Mouse (Mus musculus) heart, embryonic 13.5 days (tissue): ENCODE measurements at regions not wholly inside any gene's neighbourhood (a gene's known extent, or its start where the extent isn't known, plus 50 kb on each side); places are given as distances from the start of the nearest gene placed in this dataset.

Experiments
- ATAC-seq: fragments of 200-750 bp; cut with Nextera tagmentation; 2 replicates; pipeline ENCODE4 v1.8.0; 2017; ENCODE audit warnings: moderate TSS enrichment; ENCODE audit not compliant: insufficient number of reproducible peaks, low FRiP score, low TSS enrichment; ENCODE audit errors: extremely low read depth
- H3K27ac ChIP-seq: fragments of 300-500 bp; sonication (generic); replicated peaks from 2 replicates; pipeline ENCODE4 v1.5.1; 2015; ENCODE audit warnings: moderate library complexity, mild to moderate bottlenecking, inconsistent platforms
- H3K27me3 ChIP-seq: fragments of 300-500 bp; sonication (generic); replicated peaks from 2 replicates; pipeline ENCODE4 v1.6.1; 2015; ENCODE audit warnings: mild to moderate bottlenecking, inconsistent platforms
- H3K36me3 ChIP-seq: fragments of 300-500 bp; sonication (generic); 2 replicates; pipeline ENCODE4 v1.6.1; 2015; ENCODE audit warnings: mild to moderate bottlenecking, inconsistent platforms
- H3K4me1 ChIP-seq: fragments of 300-500 bp; sonication (generic); 2 replicates; pipeline ENCODE4 v1.6.1; 2015; ENCODE audit warnings: inconsistent platforms
- H3K4me2 ChIP-seq: fragments of 300-500 bp; sonication (generic); 2 replicates; pipeline ENCODE4 v1.6.1; 2015; ENCODE audit warnings: inconsistent platforms, mild to moderate bottlenecking, moderate library complexity
- H3K4me3 ChIP-seq: fragments of 300-500 bp; sonication (generic); 2 replicates; pipeline ENCODE4 v1.5.1; 2015; ENCODE audit warnings: moderate library complexity, mild to moderate bottlenecking, inconsistent platforms
- H3K9ac ChIP-seq: fragments of 300-500 bp; sonication (generic); 2 replicates; pipeline ENCODE4 v1.6.1; 2015; ENCODE audit warnings: inconsistent platforms, mild to moderate bottlenecking, moderate library complexity
- H3K9me3 ChIP-seq: fragments of 300-500 bp; sonication (generic); 2 replicates; pipeline ENCODE4 v1.6.1; 2016; ENCODE audit warnings: inconsistent platforms
- WGBS: fragments of 180-500 bp; shearing (Covaris S2); methylation state at CpG from one replicate; pipeline ENCODE4 v1.1.7; 2015; ENCODE audit warnings: mixed read lengths; 5-methylcytosine and 5-hydroxymethylcytosine counted together

DNA sequence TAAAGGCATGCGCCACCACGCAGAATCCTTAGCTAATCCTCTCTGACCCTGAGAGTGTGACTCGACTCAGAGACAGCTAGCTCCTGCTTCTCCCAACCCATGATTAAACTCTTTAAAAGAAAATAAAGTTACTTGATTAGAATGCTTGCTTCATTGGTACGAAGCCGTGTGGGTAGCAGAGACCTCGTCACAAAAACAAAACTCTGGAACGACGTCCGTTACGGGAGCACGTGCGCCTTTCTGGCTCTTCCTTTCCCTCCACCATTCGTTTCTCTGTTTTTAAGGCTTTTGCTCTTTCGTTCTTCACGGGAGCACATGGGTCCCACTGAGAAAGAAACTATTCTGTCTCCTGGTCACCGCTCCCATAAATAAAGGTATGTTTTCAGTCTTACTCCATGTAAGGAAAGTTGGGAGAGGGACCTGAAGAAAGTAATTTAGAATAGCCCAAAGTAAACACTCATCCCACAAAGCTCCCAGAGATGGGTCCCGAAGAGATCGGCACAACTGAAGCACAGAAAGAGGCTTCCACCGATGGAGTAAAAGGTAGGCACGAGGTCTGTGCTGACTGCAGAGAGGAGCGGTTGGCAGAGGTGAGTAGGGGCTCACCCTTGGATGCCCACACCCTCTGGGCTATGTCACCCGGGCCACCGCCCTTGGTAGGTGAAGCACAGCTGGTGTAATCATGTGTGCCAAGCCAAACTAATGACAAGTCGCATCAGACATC lies 70.2 kb upstream of the Cpm start:
- H3K9ac ChIP-seq = no peak overlapping the region
- peaks cover 3% of the 10 kb centered on the region; the same call in 1 of the 2 replicates for H3K27me3 ChIP-seq
- H3K4me1 ChIP-seq = no peaks in the 10 kb centered on the region
- no peaks in the 10 kb centered on the region for H3K9me3 ChIP-seq
- H3K4me3 ChIP-seq = no peak overlapping the region
- 84% methylated on average over 24 of the region's 24 CpGs for WGBS
- H3K4me2 ChIP-seq = no peak overlapping the region
- no peaks in the 10 kb centered on the region for H3K36me3 ChIP-seq
- no peak overlapping the region for H3K27ac ChIP-seq
- no peak for ATAC-seq

DNA sequence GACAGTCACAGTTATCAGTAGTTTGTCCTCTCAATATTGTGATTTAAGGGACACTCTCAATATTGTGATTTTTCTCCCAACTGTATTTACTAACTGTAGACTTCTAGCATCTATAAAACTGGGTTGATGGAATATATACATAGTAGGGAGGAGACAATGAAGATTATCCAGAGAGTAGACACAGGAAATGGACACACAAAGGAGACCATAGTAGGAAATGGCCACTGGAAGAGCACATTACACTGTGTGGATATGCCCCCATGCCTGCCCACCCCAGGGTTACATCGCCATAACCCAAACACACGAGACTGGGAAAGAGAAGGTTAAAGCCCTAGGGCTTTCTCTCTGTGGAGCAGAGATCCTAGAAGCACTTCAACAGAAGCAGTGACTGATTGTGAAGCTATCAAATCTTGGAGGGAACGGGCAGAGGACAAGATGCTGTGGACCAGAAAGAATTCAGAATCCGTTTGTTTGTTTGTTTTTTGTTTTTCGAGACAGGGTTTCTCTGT lies 71.0 kb upstream of the Cpm start:
- no peaks in the 10 kb centered on the region for H3K4me1 ChIP-seq
- peaks cover 3% of the 10 kb centered on the region; the same call in 1 of the 2 replicates for H3K27me3 ChIP-seq
- no peak for ATAC-seq
- H3K9ac ChIP-seq = no peak overlapping the region
- H3K4me3 ChIP-seq = no peak overlapping the region
- H3K27ac ChIP-seq = no peak overlapping the region
- no peaks in the 10 kb centered on the region for H3K9me3 ChIP-seq
- no peak overlapping the region for H3K4me2 ChIP-seq
- 67% methylated on average over 5 of the region's 5 CpGs for WGBS
- no peaks in the 10 kb centered on the region for H3K36me3 ChIP-seq

DNA sequence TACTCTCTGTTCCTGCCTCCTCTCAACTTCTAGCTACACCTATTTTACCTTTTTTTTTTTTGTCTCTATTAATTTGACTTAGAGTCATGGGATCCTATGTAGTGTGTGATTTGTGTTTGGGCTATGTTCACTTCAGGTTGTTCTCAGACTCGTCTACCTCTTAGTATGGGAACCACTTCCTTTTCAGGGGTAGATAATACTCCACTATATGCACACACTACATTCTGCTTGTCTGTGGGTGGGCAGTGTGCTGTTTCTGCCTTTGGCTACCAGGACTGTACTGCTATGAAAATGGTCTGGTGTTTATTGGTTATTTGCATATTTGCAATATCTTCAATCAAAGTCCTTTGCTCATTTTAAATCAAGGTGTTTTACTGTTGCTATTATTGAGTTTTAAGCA lies 71.6 kb upstream of the Cpm start:
- no peak for ATAC-seq
- H3K4me1 ChIP-seq = no peaks in the 10 kb centered on the region
- no peaks in the 10 kb centered on the region for H3K36me3 ChIP-seq
- no peak overlapping the region for H3K27ac ChIP-seq
- no peak overlapping the region for H3K4me3 ChIP-seq
- H3K9ac ChIP-seq = no peak overlapping the region
- 75% methylated on average over 1 of the region's 1 CpGs for WGBS
- no peak overlapping the region for H3K4me2 ChIP-seq
- no peaks in the 10 kb centered on the region for H3K9me3 ChIP-seq
- H3K27me3 ChIP-seq = peaks cover 3% of the 10 kb centered on the region; the same call in 1 of the 2 replicates

DNA sequence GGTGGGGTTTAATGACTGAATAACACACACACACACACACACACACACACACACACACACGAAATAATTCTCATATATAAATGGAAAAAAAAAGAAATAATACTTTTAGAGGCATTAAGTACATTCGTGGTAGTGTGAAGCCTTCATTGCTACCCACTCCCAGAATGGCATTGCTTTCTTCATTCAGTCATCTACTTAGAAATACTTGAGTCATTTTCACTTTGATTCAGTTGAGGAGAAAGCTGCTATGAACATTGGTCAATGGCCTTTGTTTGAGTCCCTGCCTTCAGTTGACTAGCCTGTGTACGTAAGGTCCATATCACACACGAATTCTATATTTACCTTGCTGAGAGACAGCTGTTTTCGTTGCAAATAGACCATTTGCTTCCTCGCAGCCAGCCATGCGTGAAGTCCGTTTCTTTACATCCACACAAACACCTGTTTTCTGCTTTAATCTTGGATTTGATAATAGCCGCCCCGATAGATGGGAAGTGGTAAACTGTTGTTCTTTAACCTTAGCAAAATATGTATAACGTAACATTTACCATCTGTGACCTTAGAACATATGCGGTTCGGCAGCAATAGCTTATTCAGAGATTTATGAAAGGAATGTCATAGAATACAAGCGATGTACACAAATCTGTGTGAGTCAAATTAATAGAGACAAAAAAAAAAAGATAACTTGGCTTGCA lies 72.3 kb upstream of the Cpm start:
- H3K27me3 ChIP-seq = peaks cover 3% of the 10 kb centered on the region; the same call in 1 of the 2 replicates
- no peaks in the 10 kb centered on the region for H3K4me1 ChIP-seq
- ATAC-seq = no peak
- no peaks in the 10 kb centered on the region for H3K9me3 ChIP-seq
- 78% methylated on average over 14 of the region's 14 CpGs for WGBS
- no peak overlapping the region for H3K4me2 ChIP-seq
- no peaks in the 10 kb centered on the region for H3K36me3 ChIP-seq
- no peak overlapping the region for H3K9ac ChIP-seq
- H3K4me3 ChIP-seq = no peak overlapping the region
- no peak overlapping the region for H3K27ac ChIP-seq

DNA sequence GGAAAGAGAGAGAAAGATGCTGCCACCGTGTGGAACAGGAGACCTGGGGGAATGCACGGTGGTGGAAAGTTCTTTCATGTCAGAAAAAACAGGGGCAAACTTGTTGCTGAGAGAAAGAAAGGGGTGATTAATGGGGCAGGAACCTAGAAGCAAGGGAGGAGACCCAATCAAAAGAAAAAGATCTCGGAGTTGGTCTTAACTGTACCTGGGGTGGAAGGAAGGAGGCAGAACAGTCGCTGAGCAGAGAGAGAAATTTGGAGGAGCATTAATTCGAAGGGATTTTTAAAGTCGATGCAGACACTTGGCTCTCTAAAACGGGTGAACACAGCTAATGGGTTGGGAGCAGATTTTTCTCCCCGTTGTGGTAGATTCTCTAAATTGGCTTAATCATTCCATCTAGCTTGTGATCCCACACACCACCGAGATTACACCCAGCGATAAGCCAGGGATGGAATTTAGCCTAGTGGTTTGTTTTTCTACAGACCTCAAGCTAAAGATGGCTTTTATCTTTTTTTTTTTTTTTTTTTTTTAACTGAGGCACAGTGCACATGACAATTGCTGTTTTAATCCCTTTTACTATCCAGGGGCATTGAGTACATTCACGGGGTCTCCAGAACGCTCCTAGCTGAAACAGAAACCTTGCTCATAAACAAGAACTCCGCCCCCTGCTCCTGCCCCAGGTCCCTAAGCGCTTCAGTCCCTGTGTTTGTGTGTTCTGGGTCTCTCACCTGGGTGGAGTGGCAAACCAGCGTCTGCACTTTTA lies 73.1 kb upstream of the Cpm start:
- no peak for ATAC-seq
- H3K9ac ChIP-seq = no peak overlapping the region
- H3K4me3 ChIP-seq = no peak overlapping the region
- H3K4me1 ChIP-seq = no peaks in the 10 kb centered on the region
- H3K4me2 ChIP-seq = no peak overlapping the region
- H3K9me3 ChIP-seq = no peaks in the 10 kb centered on the region
- WGBS = 42% methylated on average over 15 of the region's 15 CpGs
- no peak overlapping the region for H3K27ac ChIP-seq
- peaks cover 3% of the 10 kb centered on the region; the same call in 1 of the 2 replicates for H3K27me3 ChIP-seq
- no peaks in the 10 kb centered on the region for H3K36me3 ChIP-seq

DNA sequence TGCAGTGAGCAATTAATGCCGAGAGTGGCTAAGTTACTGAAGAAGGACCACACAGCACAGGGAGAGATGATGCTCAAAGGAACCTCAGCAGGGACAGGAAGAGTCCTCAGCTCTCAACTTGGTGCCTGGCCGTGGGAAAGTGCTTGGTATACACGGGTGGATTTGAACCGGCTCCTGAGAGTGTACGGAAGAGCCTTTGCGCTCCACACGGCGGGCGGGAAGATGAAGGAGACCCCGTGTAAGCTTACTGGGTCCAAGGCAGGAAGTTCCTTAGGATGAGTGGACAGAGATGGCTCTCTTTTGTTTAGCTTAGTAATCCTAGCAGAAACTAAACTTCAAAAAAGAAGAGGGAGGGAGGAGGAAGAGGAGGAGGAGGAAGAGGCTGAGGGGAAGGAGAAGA lies 73.8 kb upstream of the Cpm start:
- Histone ChIP-seq H3K27me3 (peaks cover 3% of the 10 kb centered on the region; the same call in 1 of the 2 replicates), H3K9ac (no peak overlapping the region), H3K4me1 (no peaks in the 10 kb centered on the region), H3K9me3 (no peaks in the 10 kb centered on the region), H3K27ac (no peak overlapping the region), H3K4me3 (no peak overlapping the region), H3K36me3 (no peaks in the 10 kb centered on the region), H3K4me2 (no peak overlapping the region)
- no peak for ATAC-seq
- 77% methylated on average over 10 of the region's 10 CpGs for WGBS

DNA sequence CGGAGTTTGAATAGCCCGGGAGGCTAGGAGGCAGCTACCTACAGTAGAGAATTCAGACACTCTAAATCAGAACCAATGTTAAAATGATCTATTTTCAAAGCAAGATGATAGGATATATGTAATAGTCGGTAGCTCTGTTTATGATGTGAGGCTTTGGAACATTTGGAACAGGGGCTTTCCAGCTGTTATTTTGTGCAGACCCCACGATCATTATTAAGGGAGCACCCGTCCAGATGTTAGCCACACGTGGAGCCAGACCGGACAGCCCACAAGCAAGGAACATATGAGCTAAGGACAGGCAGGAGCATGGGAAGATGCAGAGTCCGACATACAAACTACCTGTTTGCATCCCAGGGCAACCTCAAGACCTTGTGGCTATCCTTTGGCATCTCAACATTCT lies 74.3 kb upstream of the Cpm start:
- H3K27ac ChIP-seq = no peak overlapping the region
- H3K4me2 ChIP-seq = no peak overlapping the region
- H3K27me3 ChIP-seq = peaks cover 3% of the 10 kb centered on the region; the same call in 1 of the 2 replicates
- H3K9ac ChIP-seq = no peak overlapping the region
- H3K4me1 ChIP-seq = no peaks in the 10 kb centered on the region
- H3K4me3 ChIP-seq = no peak overlapping the region
- no peaks in the 10 kb centered on the region for H3K9me3 ChIP-seq
- H3K36me3 ChIP-seq = no peaks in the 10 kb centered on the region
- 82% methylated on average over 8 of the region's 8 CpGs for WGBS
- ATAC-seq = no peak

DNA sequence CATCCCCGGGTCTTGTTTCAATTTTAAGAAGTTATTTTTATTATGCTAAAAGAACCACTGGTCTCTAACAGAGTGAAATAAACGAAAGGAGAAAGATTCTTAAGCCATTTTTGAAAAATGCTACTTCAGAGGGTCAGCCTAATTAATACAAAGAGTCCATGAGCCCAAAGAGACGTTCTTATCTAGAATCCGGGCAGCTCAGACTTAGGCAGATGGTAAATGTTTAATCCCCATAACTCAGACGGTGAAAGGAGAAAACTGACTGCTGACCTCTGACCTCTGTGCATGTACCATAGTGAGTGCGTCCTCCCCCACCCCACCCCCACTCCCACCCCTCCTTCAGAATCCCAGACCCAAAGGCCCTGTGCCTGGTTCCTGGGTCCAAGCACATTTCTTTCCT lies 74.8 kb upstream of the Cpm start:
- no peaks in the 10 kb centered on the region for H3K4me1 ChIP-seq
- no peak overlapping the region for H3K4me3 ChIP-seq
- WGBS = 48% methylated on average over 6 of the region's 6 CpGs
- H3K9ac ChIP-seq = no peak overlapping the region
- H3K36me3 ChIP-seq = no peaks in the 10 kb centered on the region
- no peak overlapping the region for H3K4me2 ChIP-seq
- no peak overlapping the region for H3K27ac ChIP-seq
- H3K27me3 ChIP-seq = peaks cover 3% of the 10 kb centered on the region; the same call in 1 of the 2 replicates
- ATAC-seq = no peak
- H3K9me3 ChIP-seq = no peaks in the 10 kb centered on the region

DNA sequence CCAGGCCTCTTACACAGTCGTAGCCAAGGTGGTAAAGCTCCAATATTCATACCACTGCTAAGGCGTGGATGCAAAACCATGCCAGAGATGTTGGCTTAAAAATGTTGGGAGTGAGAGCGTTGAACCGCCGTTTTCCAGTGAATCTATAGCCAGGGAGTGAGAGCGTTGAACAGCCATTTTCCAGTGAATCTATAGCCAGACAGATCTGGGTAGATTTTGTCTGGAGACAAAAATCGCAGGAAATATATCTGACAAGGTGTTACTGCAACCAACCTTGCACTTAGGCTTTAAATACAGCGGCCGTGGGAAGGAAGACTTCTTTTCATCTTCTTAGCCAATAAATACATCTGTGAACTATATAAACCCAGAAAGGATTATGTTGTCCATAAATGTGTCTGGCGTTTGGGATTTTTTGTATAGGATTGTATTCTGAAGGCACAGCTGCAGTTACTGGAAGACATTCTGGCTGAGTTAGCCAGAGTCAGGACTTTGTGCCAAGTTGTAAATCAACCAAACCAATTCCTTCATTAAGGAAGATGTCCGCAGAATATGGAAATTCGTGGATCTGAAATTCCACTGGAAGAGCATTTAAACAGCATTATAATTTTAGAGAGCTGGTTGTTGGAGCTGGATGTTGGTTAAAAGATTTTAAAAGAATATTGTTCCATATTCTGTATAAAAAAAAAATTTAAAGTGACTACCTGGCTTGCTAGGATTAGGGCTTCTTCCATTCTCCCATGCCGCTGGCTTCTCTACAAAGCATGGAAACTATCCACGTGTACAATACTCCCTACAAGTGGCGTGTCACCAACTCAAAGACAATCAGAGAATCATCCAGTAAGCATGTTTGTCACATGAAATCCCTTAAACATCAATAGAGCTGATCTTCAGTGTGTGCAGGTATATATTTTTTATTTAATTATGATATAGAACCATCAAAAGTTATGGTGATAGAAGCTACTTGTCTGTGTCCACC lies 75.8 kb upstream of the Cpm start:
- no peaks in the 10 kb centered on the region for H3K36me3 ChIP-seq
- ATAC-seq = no peak
- 82% methylated on average over 15 of the region's 15 CpGs for WGBS

DNA sequence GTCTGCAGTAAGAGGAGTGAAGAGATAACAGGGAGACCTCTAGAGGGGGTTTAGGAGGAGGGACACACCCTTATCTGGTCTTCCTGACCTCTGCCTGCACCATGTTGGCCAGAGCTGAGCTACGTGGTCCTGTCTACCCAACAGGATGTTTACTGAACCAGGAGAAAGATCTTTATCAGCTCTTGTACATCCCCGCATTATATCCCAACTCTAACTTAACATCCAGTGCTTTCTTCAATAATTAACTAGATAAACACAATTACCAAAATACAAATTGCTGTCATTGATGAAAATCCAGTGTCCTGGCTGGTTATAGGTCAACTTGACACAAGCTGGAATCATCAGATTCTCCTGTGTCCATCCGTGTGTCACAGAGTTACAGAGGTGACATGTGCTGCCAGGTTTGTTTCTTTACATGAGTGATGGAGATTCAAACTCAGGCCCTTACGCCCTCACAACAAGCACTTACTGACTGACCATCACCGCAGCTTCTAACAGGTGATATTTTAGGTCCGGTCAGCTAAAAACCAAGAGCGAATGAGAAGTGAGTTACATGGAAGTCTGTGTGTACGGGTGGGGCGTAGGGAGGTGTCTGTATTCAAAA lies 77.1 kb upstream of the Cpm start:
- no peak overlapping the region for H3K27ac ChIP-seq
- 0 out of 2 replicates have a peak, but pooled peaks cover 3% of the 10 kb centered on the region for H3K27me3 ChIP-seq
- no peak overlapping the region for H3K9ac ChIP-seq
- no peak overlapping the region for H3K4me3 ChIP-seq
- no peak for ATAC-seq
- no peak overlapping the region for H3K4me2 ChIP-seq
- H3K4me1 ChIP-seq = no peaks in the 10 kb centered on the region
- no peaks in the 10 kb centered on the region for H3K9me3 ChIP-seq
- WGBS = 77% methylated on average over 9 of the region's 9 CpGs
- no peaks in the 10 kb centered on the region for H3K36me3 ChIP-seq

More for the DNA sequence above, 75.8 kb upstream of the Cpm start:
- Histone ChIP-seq H3K4me3 (no peak overlapping the region), H3K27ac (no peak overlapping the region), H3K4me1 (no peaks in the 10 kb centered on the region), H3K27me3 (peaks cover 3% of the 10 kb centered on the region; the same call in 1 of the 2 replicates), H3K4me2 (no peak overlapping the region), H3K9ac (no peak overlapping the region), H3K9me3 (no peaks in the 10 kb centered on the region)
